Mouse (Mus musculus) gastrocnemius, adult 2 months (tissue): ENCODE data around the gene Nt5c2. TPM values are rescaled to one million over a fixed set of nuclear protein-coding genes. Genes with fewer than 3 reads are reported as not detected.
"Not testable (repeated sequence)": the region's sequence is repeated elsewhere in the genome, so short reads cannot be mapped to it uniquely, and the experiment has no call there.

Source experiments
- DNase-seq: peaks from one replicate; pipeline ENCODE4 v3.0.0; 2022
- H3K27ac ChIP-seq: fragments of 200-600 bp; 2 replicates; pipeline ENCODE4 v1.8.1; 2022; ENCODE audit warnings: mild to moderate bottlenecking
- H3K4me3 ChIP-seq: fragments of 200-600 bp; 2 replicates; pipeline ENCODE4 v1.8.1; 2022; ENCODE audit warnings: mild to moderate bottlenecking, moderate library complexity
- CTCF ChIP-seq: fragments of 200-600 bp; IDR thresholded peaks from 2 replicates; pipeline ENCODE4 v1.8.1; 2022; ENCODE audit warnings: antibody characterized with exemption, mild to moderate bottlenecking, moderate library complexity
- intact Hi-C: fragments of 180-260 bp; cut with DNase I; formaldehyde crosslinking; loops from one replicate; pipeline ENCODE4 v1.15.1; 2025
- total RNA-seq, 2 experiments: library from RNA; stranded (reverse); gene quantifications; 2 replicates each; pipeline ENCODE4 v1.2.3; 2021

Nt5c2 gene
- total RNA-seq, 2 experiments from 2014 or later = 9.5 to 18.2 TPM

DNA sequence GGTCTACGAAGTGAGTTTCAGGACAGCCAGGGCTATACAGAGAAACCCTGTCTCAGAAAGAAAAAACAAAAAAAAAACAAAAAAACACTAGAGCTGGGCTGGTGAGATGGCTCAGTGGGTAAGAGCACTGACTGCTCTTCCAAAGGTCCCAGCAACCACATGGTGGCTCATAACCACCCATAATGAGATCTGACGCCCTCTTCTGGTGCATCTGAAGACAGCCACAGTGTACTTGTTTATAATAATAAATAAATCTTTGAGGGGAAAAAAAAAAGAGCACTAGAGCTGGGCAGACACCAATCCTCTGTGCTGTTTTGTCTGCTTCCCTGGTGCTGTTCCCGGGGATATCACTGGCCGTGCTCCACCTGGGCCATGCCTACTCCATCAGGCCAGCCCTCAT lies 22.6 kb downstream of the Nt5c2 start:
- DNase-seq, intact Hi-C loops, H3K4me3 ChIP-seq, H3K27ac ChIP-seq: not testable (repeated sequence)
- TF ChIP-seq CTCF = peak; percentile 1; the same call in 1 of the 2 replicates

DNA sequence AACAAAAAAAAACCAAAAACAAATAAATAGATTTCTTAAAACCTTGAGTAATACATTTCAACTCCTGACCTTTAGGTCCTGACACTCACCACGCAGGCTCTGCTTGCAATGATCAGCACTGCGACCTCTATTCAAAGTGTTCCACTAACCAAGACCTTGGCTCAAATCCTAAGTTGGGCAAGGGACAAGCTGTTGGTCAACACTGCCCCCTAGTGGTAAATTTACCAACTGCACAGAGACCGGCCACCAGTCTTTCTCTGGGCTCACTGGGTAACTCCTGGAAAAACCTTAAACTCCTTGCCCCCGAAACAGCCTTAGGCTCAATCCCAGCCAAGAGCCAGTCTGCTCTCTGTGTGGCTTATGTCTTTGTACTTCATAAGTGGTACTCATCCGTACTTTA lies 23.8 kb downstream of the Nt5c2 start:
- Histone ChIP-seq H3K27ac (no peak overlapping the region), H3K4me3 (no peak overlapping the region)
- DNase-seq = peak; percentile 84
- intact Hi-C loops = loop anchor here (1.0 kb wide), 2 partner anchors 115 to 231 kb away; no protein-coding TSS in a partner anchor
- TF ChIP-seq CTCF = peak; percentile 98

DNA sequence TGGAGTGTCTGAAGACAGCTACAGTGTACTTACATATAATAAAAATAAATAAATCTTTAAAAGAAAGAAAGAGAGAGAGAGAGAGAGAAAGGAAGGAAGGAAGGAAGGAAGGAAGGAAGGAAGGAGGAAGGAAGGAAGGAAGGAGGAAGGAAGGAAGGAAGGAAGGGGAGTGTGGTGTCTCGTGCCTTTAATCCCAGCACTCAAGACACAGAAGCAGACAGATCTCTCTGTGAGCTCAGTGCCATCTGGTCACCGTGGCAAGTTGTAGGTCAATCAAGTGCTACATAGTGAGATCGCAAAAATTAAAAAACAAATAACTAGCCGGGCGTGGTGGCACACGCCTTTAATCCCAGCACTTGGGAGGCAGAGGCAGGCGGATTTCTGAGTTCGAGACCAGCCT lies 24.3 kb downstream of the Nt5c2 start:
- H3K4me3 ChIP-seq, DNase-seq, H3K27ac ChIP-seq: not testable (repeated sequence)
- intact Hi-C loops = loop anchor here (1.0 kb wide), 2 partner anchors 114 to 230 kb away; no protein-coding TSS in a partner anchor

DNA sequence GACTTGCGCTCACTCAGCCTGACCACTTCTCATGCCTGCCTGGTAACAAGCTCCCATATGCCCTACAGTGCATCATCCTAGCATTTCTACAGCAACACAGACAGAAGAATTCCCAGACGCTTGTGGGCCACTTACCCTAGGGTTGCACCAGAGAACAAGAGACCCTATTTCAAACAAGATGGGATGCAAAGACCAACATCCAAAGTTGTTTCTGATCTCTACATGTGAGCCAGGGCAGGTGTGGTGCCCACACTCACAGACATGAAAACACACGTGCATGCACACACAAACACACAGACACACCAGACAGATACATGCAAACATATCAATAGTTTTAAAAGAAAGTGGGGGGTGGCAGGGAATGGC lies 24.8 kb downstream of the Nt5c2 start:
- intact Hi-C loops = no loop called here
- no peak overlapping the region for H3K4me3 ChIP-seq

DNA sequence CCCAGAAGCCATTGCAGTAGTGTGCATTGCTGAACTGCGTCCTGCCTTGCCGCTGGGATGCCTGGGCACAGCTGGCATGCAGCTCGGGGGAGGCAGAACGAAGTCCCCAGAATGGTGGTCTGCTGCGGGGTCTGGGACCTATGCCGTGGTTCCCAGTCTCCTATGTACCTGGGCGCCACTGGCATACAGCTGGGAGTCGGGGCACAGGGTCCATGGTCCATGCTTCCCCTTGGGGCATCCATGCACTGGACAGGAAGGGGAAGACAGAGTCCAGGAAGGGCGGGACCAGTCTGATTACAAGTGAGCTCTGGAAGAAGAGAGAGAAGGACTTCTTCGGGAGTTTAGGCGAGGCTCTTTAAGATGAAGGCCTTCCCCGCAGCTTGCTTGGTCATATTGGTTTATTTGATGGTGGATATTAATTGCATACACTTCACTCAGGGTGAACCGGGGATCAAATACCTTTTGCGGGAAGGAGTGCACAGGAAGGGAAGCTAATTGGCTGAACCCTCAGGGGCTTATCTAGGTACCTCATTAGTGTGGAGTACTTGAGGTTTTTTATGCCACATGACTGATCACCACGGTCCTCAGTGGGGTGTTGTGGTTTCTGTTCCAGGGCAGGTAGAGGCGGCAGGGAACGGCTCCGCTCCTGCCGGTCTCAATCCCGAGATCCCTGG lies 25.3 kb downstream of the Nt5c2 start:
- intact Hi-C loops = no loop called here
- no peak for TF ChIP-seq CTCF
- Histone ChIP-seq H3K4me3 (no peak overlapping the region), H3K27ac (no peak overlapping the region)
- DNase-seq = no peak

More for the DNA sequence above, 24.8 kb downstream of the Nt5c2 start:
- DNase-seq = no peak
- no peak for TF ChIP-seq CTCF
- no peak overlapping the region for H3K27ac ChIP-seq

DNA sequence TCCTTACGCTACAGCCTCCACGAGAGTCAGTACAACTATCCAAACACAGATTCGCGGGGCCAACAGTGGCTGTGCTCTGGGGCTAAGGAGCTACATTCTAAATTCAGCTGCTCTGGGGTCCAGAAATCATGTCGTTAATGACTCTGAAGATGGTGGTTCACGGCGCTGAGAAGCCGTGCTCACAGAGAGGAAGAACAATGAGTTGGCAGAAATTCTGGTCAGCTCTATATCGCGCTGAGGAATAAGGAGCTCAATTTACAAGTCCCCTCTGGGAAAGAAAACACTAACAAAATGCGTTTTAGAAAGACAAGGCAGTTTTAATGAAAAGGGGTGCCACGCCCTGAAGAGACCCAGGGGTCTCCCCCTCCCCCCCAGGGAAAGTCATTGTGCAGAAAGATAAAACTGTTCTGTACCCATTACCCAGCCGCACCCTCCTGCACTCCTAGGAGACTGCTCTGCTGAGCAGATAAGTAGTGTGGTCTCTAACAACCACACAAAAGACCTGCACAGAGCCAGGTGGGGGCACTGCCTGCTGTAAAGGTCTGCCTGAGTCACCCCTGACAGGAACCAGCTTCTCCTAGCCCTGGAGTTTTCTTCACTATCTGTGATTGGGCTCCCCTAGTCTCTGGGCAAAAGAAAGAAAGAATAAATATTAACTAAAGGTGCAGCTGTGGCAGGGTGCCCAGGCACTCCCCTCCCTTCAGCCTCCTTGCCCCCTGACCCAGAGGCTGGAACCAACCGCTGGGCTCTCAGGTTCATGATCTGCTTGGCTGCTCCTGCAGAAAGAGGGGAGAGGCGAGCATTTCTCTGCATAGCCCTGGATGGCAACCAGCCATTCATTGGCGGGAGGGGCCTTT lies 26.5 kb downstream of the Nt5c2 start:
- H3K4me3 ChIP-seq = no peak overlapping the region
- no peak for DNase-seq
- TF ChIP-seq CTCF = no peak
- intact Hi-C loops = no loop called here
- no peak overlapping the region for H3K27ac ChIP-seq

DNA sequence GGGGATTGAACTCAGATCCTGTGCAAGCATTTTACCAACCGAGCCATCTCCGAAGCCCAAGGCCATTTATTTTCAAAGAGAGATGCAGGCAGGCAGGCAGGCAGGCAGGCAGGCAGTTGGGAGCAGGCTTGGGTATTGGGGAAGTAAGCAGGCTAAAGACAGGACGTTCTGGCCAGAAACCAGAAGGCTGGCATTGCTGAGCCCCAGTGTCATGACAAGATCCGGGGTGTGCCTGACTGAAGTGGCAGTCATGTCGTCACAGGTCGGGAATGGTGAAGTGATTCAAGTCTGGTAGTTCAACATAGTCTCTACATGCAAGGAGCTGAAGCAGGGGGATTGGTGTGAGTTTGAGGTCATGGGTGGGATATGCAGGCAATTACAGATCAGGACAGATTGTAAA lies 27.3 kb downstream of the Nt5c2 start:
- Histone ChIP-seq H3K4me3 (no peak overlapping the region), H3K27ac (no peak overlapping the region)
- intact Hi-C loops = no loop called here
- peak; percentile 32 for DNase-seq
- no peak for TF ChIP-seq CTCF

DNA sequence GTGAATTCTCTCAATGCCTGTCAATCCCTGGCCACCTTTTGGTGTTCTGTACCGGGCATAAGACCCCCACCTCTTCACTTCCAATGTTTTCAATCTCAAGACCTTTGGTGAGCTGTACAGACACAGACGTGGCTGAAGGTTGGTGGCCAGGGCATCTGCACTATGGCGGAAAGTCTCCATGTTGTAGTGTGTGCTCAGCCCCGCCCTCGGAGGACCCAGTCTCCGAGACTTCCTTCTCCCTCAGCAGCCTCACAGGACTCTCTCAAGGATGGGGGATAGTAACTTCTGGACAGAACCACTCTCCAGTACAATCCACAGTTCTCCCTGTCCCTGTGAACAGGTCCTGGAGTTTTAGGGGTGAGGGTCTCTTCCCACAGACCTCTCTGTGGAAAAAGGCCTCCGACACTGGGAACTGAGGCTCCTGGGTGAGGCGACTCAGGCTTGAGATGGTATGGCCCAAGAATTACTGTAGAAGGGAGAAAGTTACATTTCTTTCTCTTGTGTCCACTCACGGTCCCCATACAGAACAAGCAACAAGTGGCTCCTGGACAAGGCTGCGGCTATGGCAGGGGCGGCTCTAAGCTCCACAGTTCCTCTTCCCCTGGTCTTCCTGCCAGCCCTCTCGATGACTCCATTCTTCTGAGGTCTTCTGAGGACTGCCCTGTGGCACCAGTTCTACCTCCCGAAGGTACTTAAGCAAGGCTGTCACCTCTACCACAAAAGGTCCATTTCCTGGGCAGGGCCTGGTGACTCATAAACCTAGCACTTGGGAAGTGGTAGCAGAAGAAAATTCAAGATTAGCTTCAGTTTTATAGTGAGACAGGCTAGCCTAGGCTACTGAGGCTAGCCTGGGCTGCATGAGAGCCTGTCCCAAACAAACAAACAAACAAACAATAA lies 30.0 kb downstream of the Nt5c2 start:
- DNase-seq = no peak
- Histone ChIP-seq H3K4me3 (no peak overlapping the region), H3K27ac (no peak overlapping the region)
- no peak for TF ChIP-seq CTCF
- intact Hi-C loops = no loop called here

DNA sequence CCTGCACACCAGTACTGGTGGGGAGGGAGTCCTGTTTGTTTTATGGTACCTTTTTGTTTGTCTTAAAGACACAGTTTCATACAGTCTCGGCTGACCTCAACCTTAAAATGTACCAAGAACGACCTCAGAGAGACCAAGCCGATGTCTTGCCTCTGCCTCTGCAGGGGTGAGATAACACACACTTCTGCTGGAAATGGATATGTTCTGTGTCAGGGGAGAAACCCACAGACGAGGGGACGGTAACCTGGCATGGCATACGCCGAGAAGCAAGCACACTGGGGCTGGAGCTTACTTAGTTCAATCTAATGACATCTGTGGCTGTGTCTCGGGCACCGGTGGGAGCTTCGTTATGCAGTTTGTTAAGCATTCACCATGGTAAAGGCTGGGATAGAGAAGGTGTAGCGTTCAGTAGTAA lies 31.0 kb downstream of the Nt5c2 start:
- H3K27ac ChIP-seq = no peak overlapping the region

DNA sequence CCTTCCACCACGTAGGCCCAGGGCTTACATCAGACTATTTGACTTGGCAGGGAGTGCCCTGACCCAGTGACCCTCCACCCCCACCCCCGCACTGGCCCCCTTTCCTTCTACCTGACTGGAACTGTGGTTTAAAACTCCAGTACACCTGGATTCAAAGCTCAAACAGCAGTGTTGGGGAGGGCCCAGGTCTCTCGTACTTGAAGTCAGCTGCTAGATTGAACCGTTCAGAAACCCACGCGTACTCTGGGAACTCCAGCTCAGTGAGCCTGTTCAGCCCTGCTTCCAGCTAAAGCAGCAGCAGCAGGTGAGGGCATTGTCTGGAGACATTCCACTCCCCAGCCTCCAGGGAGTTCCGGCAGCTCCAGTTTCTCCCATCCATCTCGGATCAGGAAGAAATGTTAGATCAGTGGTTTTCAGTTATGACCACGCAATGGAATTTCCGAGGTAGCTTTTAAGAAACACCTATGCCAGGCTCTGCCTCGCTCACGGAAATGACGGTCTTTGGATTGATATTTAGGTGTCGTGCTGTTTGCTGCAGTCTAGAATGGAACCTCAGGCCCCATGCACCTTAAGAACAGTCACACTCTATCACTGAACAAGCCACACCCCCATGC lies 31.5 kb downstream of the Nt5c2 start:
- Histone ChIP-seq H3K4me3 (no peak overlapping the region), H3K27ac (no peak overlapping the region)
- no peak for TF ChIP-seq CTCF
- intact Hi-C loops = no loop called here
- DNase-seq = no peak

More for the DNA sequence above, 31.0 kb downstream of the Nt5c2 start:
- no peak for TF ChIP-seq CTCF
- no peak for DNase-seq
- intact Hi-C loops = no loop called here
- H3K4me3 ChIP-seq = no peak overlapping the region

DNA sequence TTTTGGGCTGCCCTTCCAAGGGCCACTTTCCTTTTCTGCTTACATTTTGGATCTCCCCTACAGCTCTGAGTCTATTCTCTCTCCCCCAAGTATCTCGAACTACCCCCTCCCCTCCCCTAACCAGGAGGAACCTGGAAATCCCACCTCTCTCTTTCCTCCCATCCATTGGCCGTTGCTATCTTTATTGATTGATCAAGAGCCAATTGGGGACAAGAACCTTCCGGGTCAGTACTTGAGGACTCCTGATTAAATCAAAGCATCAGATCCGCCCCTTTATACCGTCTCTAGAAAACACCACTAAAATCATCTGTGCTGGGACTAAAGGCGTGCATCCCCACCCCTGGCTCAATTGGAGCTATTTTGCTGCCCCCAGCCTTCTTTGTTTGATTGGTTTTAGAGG lies 33.5 kb downstream of the Nt5c2 start:
- TF ChIP-seq CTCF = no peak
- H3K4me3 ChIP-seq = no peak overlapping the region
- intact Hi-C loops = no loop called here
- DNase-seq = no peak
- no peak overlapping the region for H3K27ac ChIP-seq

DNA sequence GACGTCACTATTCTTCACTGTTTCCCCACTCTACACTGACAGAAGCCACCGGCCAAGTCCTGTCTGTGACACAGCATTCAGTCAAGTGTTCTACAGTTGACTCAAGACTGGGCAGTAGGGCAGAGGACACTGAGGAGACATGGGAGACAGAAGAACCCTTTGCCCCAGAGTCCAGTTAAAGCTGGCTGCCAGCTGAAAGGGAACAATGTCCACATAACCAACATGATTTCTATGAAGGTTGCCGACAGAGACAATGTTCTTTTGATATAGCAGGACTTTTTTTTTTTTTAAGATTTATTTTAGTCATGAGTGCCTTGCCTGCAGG lies 35.2 kb downstream of the Nt5c2 start:
- DNase-seq = no peak
- no peak for TF ChIP-seq CTCF
- intact Hi-C loops = no loop called here
- Histone ChIP-seq H3K27ac (peak overlapping the region; percentile 56; the same call in 1 of the 2 replicates), H3K4me3 (no peak overlapping the region)
